Mouse (Mus musculus) MEL (cell line): ENCODE measurements around the gene Rbsn. TPM values are rescaled to one million over a fixed set of nuclear protein-coding genes. Genes with fewer than 3 reads are reported as not detected.

ENCODE experiments used
- DNase-seq: peaks from one replicate; pipeline ENCODE4 v3.0.0; 2011; ENCODE audit warnings: low read depth, low spot score
- H3K27ac ChIP-seq: 2 replicates; pipeline ENCODE4 v1.5.1; 2012; ENCODE audit warnings: low read depth, mild to moderate bottlenecking, control low read depth, low read length, moderate library complexity; ENCODE audit not compliant: control insufficient read depth
- H3K27me3 ChIP-seq, 2 experiments: fragments of 150-350 bp in 1 of 2; sonication (generic) in 1 of 2; 2 replicates each; pipeline ENCODE4 v1.6.1; 2012; ENCODE audit warnings: low read length in 2 of 2, mild to moderate bottlenecking in 2 of 2, improper control_type of control experiment in 1 of 2, moderate library complexity in 1 of 2; ENCODE audit not compliant: insufficient read depth in 2 of 2, control insufficient read depth in 1 of 2
- H3K36me3 ChIP-seq, 2 experiments: 2 replicates each; pipeline ENCODE4 v1.6.1; 2012 to 2014; ENCODE audit warnings: low read length in 2 of 2, improper control_type of control experiment in 1 of 2, inconsistent platforms in 1 of 2, mild to moderate bottlenecking in 1 of 2; ENCODE audit not compliant: insufficient read depth in 2 of 2, control insufficient read depth in 1 of 2
- H3K4me1 ChIP-seq, 2 experiments: fragments of 150-350 bp in 1 of 2; sonication (generic) in 1 of 2; 2 replicates each; pipeline ENCODE4 v1.6.1; 2012; ENCODE audit warnings: low read length in 2 of 2, improper control_type of control experiment in 1 of 2, mild to moderate bottlenecking in 1 of 2; ENCODE audit not compliant: insufficient read depth in 2 of 2, control insufficient read depth in 1 of 2
- H3K4me3 ChIP-seq, 2 experiments: fragments of 150-350 bp in 1 of 2; sonication (generic) in 1 of 2; 2 replicates each; pipeline ENCODE4 v1.5.1; 2012; ENCODE audit warnings: low read depth in 2 of 2, low read length in 2 of 2, mild to moderate bottlenecking in 2 of 2, moderate library complexity in 2 of 2, control low read depth in 1 of 2, improper control_type of control experiment in 1 of 2; ENCODE audit not compliant: control insufficient read depth in 1 of 2, insufficient read depth in 1 of 2
- H3K79me2 ChIP-seq: 2 replicates; pipeline ENCODE4 v1.6.1; 2012; ENCODE audit warnings: mild to moderate bottlenecking, low read length, moderate library complexity; ENCODE audit not compliant: control insufficient read depth, poor library complexity, insufficient read depth
- H3K9ac ChIP-seq: 2 replicates; pipeline ENCODE4 v1.6.1; 2012; ENCODE audit warnings: low read depth, mild to moderate bottlenecking, control low read depth, low read length, moderate library complexity; ENCODE audit not compliant: control insufficient read depth, poor library complexity, severe bottlenecking
- H3K9me3 ChIP-seq: fragments of 150-350 bp; sonication (generic); replicated peaks from 2 replicates; pipeline ENCODE4 v1.6.1; 2012; ENCODE audit warnings: mild to moderate bottlenecking, low read length, improper control_type of control experiment, moderate library complexity; ENCODE audit not compliant: insufficient read depth
- BHLHE40 ChIP-seq: IDR thresholded peaks from 2 replicates; pipeline ENCODE4 v1.6.1; 2012; ENCODE audit warnings: low read depth, mild to moderate bottlenecking, inconsistent platforms, low read length, improper control_type of control experiment, borderline replicate concordance
- CHD1 ChIP-seq: IDR thresholded peaks from 2 replicates; pipeline ENCODE4 v1.6.1; 2012; ENCODE audit warnings: low read depth, mild to moderate bottlenecking, inconsistent platforms, low read length, improper control_type of control experiment
- CHD2 ChIP-seq: IDR thresholded peaks from 2 replicates; pipeline ENCODE4 v1.6.1; 2011; ENCODE audit warnings: low read length, improper control_type of control experiment
- E2F4 ChIP-seq: IDR thresholded peaks from 2 replicates; pipeline ENCODE4 v1.6.1; 2011; ENCODE audit warnings: low read depth, low read length, improper control_type of control experiment, borderline replicate concordance
- ELF1 ChIP-seq: IDR thresholded peaks from 2 replicates; pipeline ENCODE4 v1.6.1; 2014; ENCODE audit warnings: low read depth, mild to moderate bottlenecking, inconsistent platforms, low read length, improper control_type of control experiment, moderate library complexity
- EP300 ChIP-seq, 2 experiments: IDR thresholded peaks; 2 replicates each; pipeline ENCODE4 v1.6.1; 2011; ENCODE audit warnings: improper control_type of control experiment in 2 of 2, low read length in 2 of 2, low read depth in 1 of 2, mild to moderate bottlenecking in 1 of 2
- GABPA ChIP-seq: IDR thresholded peaks from 2 replicates; pipeline ENCODE4 v1.6.1; 2012; ENCODE audit warnings: low read depth, mild to moderate bottlenecking, inconsistent platforms, low read length, improper control_type of control experiment, moderate library complexity
- GATA1 ChIP-seq: IDR thresholded peaks from 2 replicates; pipeline ENCODE4 v1.6.1; 2011; ENCODE audit warnings: low read depth, low read length, improper control_type of control experiment
- HCFC1 ChIP-seq: IDR thresholded peaks from 2 replicates; pipeline ENCODE4 v1.6.1; 2012; ENCODE audit warnings: low read depth, mild to moderate bottlenecking, inconsistent platforms, low read length, improper control_type of control experiment, moderate library complexity
- JUND ChIP-seq: IDR thresholded peaks from 2 replicates; pipeline ENCODE4 v1.6.1; 2011; ENCODE audit warnings: low read depth, mild to moderate bottlenecking, improper control_type of control experiment, low read length
- KAT2A ChIP-seq: conservative IDR thresholded peaks from 2 replicates; pipeline ENCODE4 v1.6.1; 2012; ENCODE audit warnings: low read depth, low read length, improper control_type of control experiment, inconsistent platforms
- MAX ChIP-seq: IDR thresholded peaks from 2 replicates; pipeline ENCODE4 v1.6.1; 2011; ENCODE audit warnings: low read length, improper control_type of control experiment
- MAZ ChIP-seq: IDR thresholded peaks from 2 replicates; pipeline ENCODE4 v1.6.1; 2012; ENCODE audit warnings: low read depth, mild to moderate bottlenecking, inconsistent platforms, low read length, improper control_type of control experiment
- MEF2A ChIP-seq: IDR thresholded peaks from 2 replicates; pipeline ENCODE4 v1.6.1; 2014; ENCODE audit warnings: low read depth, mild to moderate bottlenecking, inconsistent platforms, low read length, improper control_type of control experiment; ENCODE audit not compliant: poor library complexity, insufficient replicate concordance, severe bottlenecking; ENCODE audit errors: extremely low read depth
- MXI1 ChIP-seq: IDR thresholded peaks from 2 replicates; pipeline ENCODE4 v1.6.1; 2011; ENCODE audit warnings: mild to moderate bottlenecking, low read depth, low read length, improper control_type of control experiment
- MYB ChIP-seq: IDR thresholded peaks from 2 replicates; pipeline ENCODE4 v1.6.1; 2011; ENCODE audit warnings: mild to moderate bottlenecking, low read depth, low read length, improper control_type of control experiment
- MYC ChIP-seq: IDR thresholded peaks from 2 replicates; pipeline ENCODE4 v1.6.1; 2011; ENCODE audit warnings: low read depth, mild to moderate bottlenecking, low read length, improper control_type of control experiment, moderate library complexity
- NELFE ChIP-seq: IDR thresholded peaks from 2 replicates; pipeline ENCODE4 v1.6.1; 2011; ENCODE audit warnings: low read depth, low read length, improper control_type of control experiment
- NRF1 ChIP-seq: IDR thresholded peaks from 2 replicates; pipeline ENCODE4 v1.6.1; 2014; ENCODE audit warnings: low read depth, mild to moderate bottlenecking, inconsistent platforms, low read length, improper control_type of control experiment, moderate library complexity; ENCODE audit not compliant: poor library complexity, insufficient read depth, severe bottlenecking
- POLR2A ChIP-seq, 2 experiments: IDR thresholded peaks; 2 replicates each; pipeline ENCODE4 v1.6.1; 2011 to 2012; ENCODE audit warnings: low read length in 2 of 2, mild to moderate bottlenecking in 2 of 2, control low read depth in 1 of 2, improper control_type of control experiment in 1 of 2, low read depth in 1 of 2, moderate library complexity in 1 of 2; ENCODE audit not compliant: control insufficient read depth in 1 of 2, insufficient read depth in 1 of 2, poor library complexity in 1 of 2
- POLR2AphosphoS2 ChIP-seq: IDR thresholded peaks from 2 replicates; pipeline ENCODE4 v1.6.1; 2011; ENCODE audit warnings: low read length, improper control_type of control experiment
- POLR2AphosphoS5 ChIP-seq: IDR thresholded peaks from 2 replicates; pipeline ENCODE4 v1.6.1; 2012; ENCODE audit warnings: low read depth, borderline replicate concordance, mild to moderate bottlenecking, inconsistent platforms, low read length, moderate library complexity, mixed read lengths
- RAD21 ChIP-seq: IDR thresholded peaks from 2 replicates; pipeline ENCODE4 v1.6.1; 2011; ENCODE audit warnings: mild to moderate bottlenecking, low read depth, low read length, improper control_type of control experiment
- SIN3A ChIP-seq: IDR thresholded peaks from 2 replicates; pipeline ENCODE4 v1.6.1; 2012; ENCODE audit warnings: low read length, improper control_type of control experiment, inconsistent platforms
- SMC3 ChIP-seq: IDR thresholded peaks from 2 replicates; pipeline ENCODE4 v1.6.1; 2011; ENCODE audit warnings: low read depth, low read length, improper control_type of control experiment
- TAL1 ChIP-seq: IDR thresholded peaks from 2 replicates; pipeline ENCODE4 v1.6.1; 2012; ENCODE audit warnings: mild to moderate bottlenecking, inconsistent platforms, low read length, moderate library complexity, mixed read lengths
- TBP ChIP-seq: IDR thresholded peaks from 2 replicates; pipeline ENCODE4 v1.8.0; 2011; ENCODE audit warnings: low read depth, low read length, improper control_type of control experiment
- TCF12 ChIP-seq: IDR thresholded peaks from 2 replicates; pipeline ENCODE4 v1.6.1; 2014; ENCODE audit warnings: low read depth, mild to moderate bottlenecking, inconsistent platforms, low read length, improper control_type of control experiment, moderate library complexity
- UBTF ChIP-seq: IDR thresholded peaks from 2 replicates; pipeline ENCODE4 v1.6.1; 2012; ENCODE audit warnings: low read depth, mild to moderate bottlenecking, inconsistent platforms, low read length, improper control_type of control experiment, moderate library complexity, borderline replicate concordance; ENCODE audit not compliant: insufficient read depth
- USF1 ChIP-seq: IDR thresholded peaks from 2 replicates; pipeline ENCODE4 v1.6.1; 2014; ENCODE audit warnings: low read depth, mild to moderate bottlenecking, inconsistent platforms, low read length, improper control_type of control experiment, moderate library complexity
- USF2 ChIP-seq, 2 experiments: IDR thresholded peaks; 2 replicates each; pipeline ENCODE4 v1.6.1; 2011 to 2012; ENCODE audit warnings: improper control_type of control experiment in 2 of 2, low read length in 2 of 2, borderline replicate concordance in 1 of 2, inconsistent platforms in 1 of 2, low read depth in 1 of 2, mild to moderate bottlenecking in 1 of 2; ENCODE audit not compliant: insufficient read depth in 1 of 2
- ZC3H11A ChIP-seq: IDR thresholded peaks from 2 replicates; pipeline ENCODE4 v1.6.1; 2012; ENCODE audit warnings: low read depth, mild to moderate bottlenecking, inconsistent platforms, low read length, improper control_type of control experiment
- ZKSCAN1 ChIP-seq: IDR thresholded peaks from 2 replicates; pipeline ENCODE4 v1.6.1; 2012; ENCODE audit warnings: low read depth, mild to moderate bottlenecking, inconsistent platforms, low read length, improper control_type of control experiment, moderate library complexity
- ZMIZ1 ChIP-seq: IDR thresholded peaks from 2 replicates; pipeline ENCODE4 v1.6.1; 2012; ENCODE audit warnings: low read depth, mild to moderate bottlenecking, inconsistent platforms, low read length, improper control_type of control experiment, moderate library complexity
- ZNF384 ChIP-seq: IDR thresholded peaks from 2 replicates; pipeline ENCODE4 v1.6.1; 2012; ENCODE audit warnings: low read depth, mild to moderate bottlenecking, inconsistent platforms, low read length, improper control_type of control experiment
- polyA plus RNA-seq, 2 experiments: library from polyadenylated mRNA; stranded (reverse) in 1 of 2; unstranded in 1 of 2; fragments of >175 nt in 1 of 2; fragments of >200 nt in 1 of 2; gene quantifications; 2 replicates each; pipeline versions ENCODE4 v1.2.1 to v1.2.4; 2012; ENCODE audit warnings: low replicate concordance in 2 of 2, low read depth in 1 of 2; ENCODE audit not compliant: insufficient read length in 2 of 2, insufficient read depth in 1 of 2, missing spikeins in 1 of 2
- total RNA-seq: library from RNA; depleted of rRNA; stranded (reverse); fragments of 300-350 nt; gene quantifications from 2 replicates; pipeline ENCODE4 v1.2.3, GENCODE M21; 2012; rRNA removed

The Rbsn gene
- total RNA-seq (14.3 and 16.1 TPM in 2 replicates), polyA plus RNA-seq (10 to 100 TPM in 1 of 2 experiments, not detected in 1; 16.3 TPM)

- Histone ChIP-seq H3K27ac (peak within 1 kb of the TSS; percentile 53), H3K4me3 (peak within 1 kb of the TSS; percentile 73 to 77), H3K79me2 (peaks cover 17% of the 10 kb centered on the region), H3K4me1 (peaks cover 4 to 6% of the 10 kb centered on the region in 2 experiments; a peak in 3 of 4 replicates), H3K9me3 (no peaks in the 10 kb centered on the region), H3K36me3 (peaks cover 3 to 10% of the 10 kb centered on the region in 2 experiments), H3K27me3 (no peaks in the 10 kb centered on the region), H3K9ac (peak within 1 kb of the TSS; percentile 84)
- peak; percentile 96 for DNase-seq
- TF ChIP-seq MXI1, result peak; percentile 79
- peak; percentile 96 for TF ChIP-seq HCFC1
- no peak for TF ChIP-seq MYB
- TF ChIP-seq MAX, result peak; percentile 69; the same call in 1 of the 2 replicates
- no peak for TF ChIP-seq CHD1
- no peak for TF ChIP-seq GABPA
- TF ChIP-seq ZC3H11A, result no peak
- TF ChIP-seq KAT2A, result no peak; the same call in 1 of the 2 replicates
- peak; percentile 36; the same call in 1 of the 2 replicates for TF ChIP-seq TCF12
- peak; percentile 82; the same call in 1 of the 2 replicates for TF ChIP-seq SIN3A
- TF ChIP-seq TBP, result peak; percentile 79
- TF ChIP-seq SMC3, result no peak
- TF ChIP-seq NRF1, result peak; percentile 90
- TF ChIP-seq MAZ, result no peak
- no peak for TF ChIP-seq GATA1
- TF ChIP-seq RAD21, result no peak
- TF ChIP-seq POLR2AphosphoS2, result peak; percentile 50; the same call in 1 of the 2 replicates
- no peak for TF ChIP-seq CHD2
- no peak for TF ChIP-seq E2F4
- TF ChIP-seq BHLHE40, result no peak
- 0 out of 2 replicates have a peak, but pooled peaks have one; percentile 18 for TF ChIP-seq MYC
- TF ChIP-seq JUND, result no peak; the same call in 1 of the 2 replicates
- peak; percentile 66 for TF ChIP-seq NELFE
- no peak for TF ChIP-seq POLR2AphosphoS5
- peak; percentile 68 for TF ChIP-seq ZMIZ1
- TF ChIP-seq EP300 (IDR thresholded peaks at IDR 0.05; ENCODE audit: low read depth in 1 of 2, low read length in 2 of 2), result no peak
- TF ChIP-seq ZKSCAN1, result no peak
- TF ChIP-seq MEF2A, result no peak
- no peak for TF ChIP-seq ZNF384
- TF ChIP-seq UBTF, result no peak
- TF ChIP-seq USF1, result 0 out of 2 replicates have a peak, but pooled peaks have one; percentile 50
- no peak for TF ChIP-seq USF2 (IDR thresholded peaks at IDR 0.05; ENCODE audit: borderline replicate concordance in 1 of 2, insufficient read depth in 1 of 2, low read depth in 1 of 2, low read length in 2 of 2)
- peak; percentile 95 for TF ChIP-seq ELF1
- TF ChIP-seq POLR2A (IDR thresholded peaks at IDR 0.05; ENCODE audit: control insufficient read depth in 1 of 2, insufficient read depth in 1 of 2, low read depth in 1 of 2, low read length in 2 of 2, poor library complexity in 1 of 2), result peak; percentile 38 to 83; a peak in 2 of 4 replicates
- TF ChIP-seq TAL1, result no peak
Measured at GRCm38 (mm10) chr6:92214773-92215449, at the start of gene Rbsn. Rbsn (minus strand) TSS chr6:92214925.
